Mouse (Mus musculus): ENCODE data around the gene Gm5089. TPM values are rescaled to one million over a fixed set of nuclear protein-coding genes. Genes with fewer than 3 reads are reported as not detected.

The Gm5089 gene
- polyA plus RNA-seq, 1 experiment from 2014 or later, result 0.64 TPM

GRCm38 (mm10) chr14:122405236-122405635 lies 45.7 kb downstream of the Gm5089 start:
- Histone ChIP-seq H3K4me3 (ENCODE audit: low read depth, low read length) (peak overlapping the region; percentile 34), H3K27me3 (ENCODE audit: control insufficient read depth, insufficient read depth, low read length) (peaks cover 74% of the 10 kb centered on the region), H3K36me3 (ENCODE audit: control insufficient read depth, insufficient read depth, low read length) (no peaks in the 10 kb centered on the region), H3K27ac (ENCODE audit: low read depth, low read length) (no peak overlapping the region), H3K9me3 (ENCODE audit: control insufficient read depth, low read length) (no peaks in the 10 kb centered on the region), H3K4me1 (ENCODE audit: control insufficient read depth, insufficient read depth, low read length) (peaks cover 38% of the 10 kb centered on the region), H3K4me2 (peak overlapping the region; percentile 59), H3K9ac (ENCODE audit: low read length) (peak overlapping the region; percentile 32)
- no peak for ATAC-seq (ENCODE audit: low FRiP score)
- 31% methylated on average over 12 of the region's 12 CpGs for WGBS
- DNase-seq (ENCODE audit: low spot score, missing footprints), result no peak

- Histone ChIP-seq H3K4me2 (peak overlapping the region; percentile 59), H3K36me3 (ENCODE audit: control insufficient read depth, insufficient read depth, low read length) (no peaks in the 10 kb centered on the region), H3K9me3 (ENCODE audit: control insufficient read depth, low read length) (no peaks in the 10 kb centered on the region), H3K27ac (ENCODE audit: low read depth, low read length) (no peak overlapping the region; the same call in 1 of the 2 replicates), H3K9ac (ENCODE audit: low read length) (peak overlapping the region; percentile 22; the same call in 1 of the 2 replicates), H3K27me3 (ENCODE audit: control insufficient read depth, insufficient read depth, low read length) (peaks cover 71% of the 10 kb centered on the region), H3K4me1 (ENCODE audit: control insufficient read depth, insufficient read depth, low read length) (peaks cover 38% of the 10 kb centered on the region), H3K4me3 (ENCODE audit: low read depth, low read length) (no peak overlapping the region)
- ATAC-seq (ENCODE audit: low FRiP score) (no peak), DNase-seq (ENCODE audit: low spot score, missing footprints) (peak; percentile 89)
- WGBS, result 55% methylated on average over 7 of the region's 7 CpGs
Observed at GRCm38 (mm10) chr14:122404596-122405154, 46.2 kb downstream of the Gm5089 start.

GRCm38 (mm10) chr14:122403422-122403940 lies 47.4 kb downstream of the Gm5089 start:
- H3K9me3 ChIP-seq (ENCODE audit: control insufficient read depth, low read length), result no peaks in the 10 kb centered on the region
- H3K27ac ChIP-seq (ENCODE audit: low read depth, low read length), result 0 out of 2 replicates have a peak overlapping the region, but pooled peaks have one; percentile 5
- 63% methylated on average over 3 of the region's 3 CpGs for WGBS
- ATAC-seq (ENCODE audit: low FRiP score), result 0 out of 2 replicates have a peak, but pooled peaks have one; percentile 4
- no peaks in the 10 kb centered on the region for H3K36me3 ChIP-seq (ENCODE audit: control insufficient read depth, insufficient read depth, low read length)
- peaks cover 61% of the 10 kb centered on the region for H3K27me3 ChIP-seq (ENCODE audit: control insufficient read depth, insufficient read depth, low read length)
- peaks cover 38% of the 10 kb centered on the region for H3K4me1 ChIP-seq (ENCODE audit: control insufficient read depth, insufficient read depth, low read length)
- H3K4me2 ChIP-seq, result peak overlapping the region; percentile 2; the same call in 1 of the 2 replicates
- H3K9ac ChIP-seq (ENCODE audit: low read length), result no peak overlapping the region
- no peak overlapping the region for H3K4me3 ChIP-seq (ENCODE audit: low read depth, low read length)
- DNase-seq (ENCODE audit: low spot score, missing footprints), result peak; percentile 94

GRCm38 (mm10) chr14:122402716-122403258 lies 48.1 kb downstream of the Gm5089 start:
- 12% methylated on average over 12 of the region's 12 CpGs for WGBS
- Histone ChIP-seq H3K4me3 (ENCODE audit: low read depth, low read length) (no peak overlapping the region), H3K27me3 (ENCODE audit: control insufficient read depth, insufficient read depth, low read length) (peaks cover 54% of the 10 kb centered on the region), H3K36me3 (ENCODE audit: control insufficient read depth, insufficient read depth, low read length) (no peaks in the 10 kb centered on the region), H3K4me1 (ENCODE audit: control insufficient read depth, insufficient read depth, low read length) (peaks cover 38% of the 10 kb centered on the region), H3K27ac (ENCODE audit: low read depth, low read length) (no peak overlapping the region), H3K9ac (ENCODE audit: low read length) (peak overlapping the region; percentile 32; the same call in 1 of the 2 replicates), H3K9me3 (ENCODE audit: control insufficient read depth, low read length) (no peaks in the 10 kb centered on the region), H3K4me2 (peak overlapping the region; percentile 2; the same call in 1 of the 2 replicates)
- DNase-seq (ENCODE audit: low spot score, missing footprints) (peak; percentile 92), ATAC-seq (ENCODE audit: low FRiP score) (peak; percentile 65)

GRCm38 (mm10) chr14:122401886-122402285 lies 49.0 kb downstream of the Gm5089 start:
- WGBS, result 51% methylated on average over 11 of the region's 11 CpGs
- H3K27ac ChIP-seq (ENCODE audit: low read depth, low read length), result no peak overlapping the region
- peaks cover 48% of the 10 kb centered on the region for H3K27me3 ChIP-seq (ENCODE audit: control insufficient read depth, insufficient read depth, low read length)
- no peak overlapping the region for H3K4me3 ChIP-seq (ENCODE audit: low read depth, low read length)
- H3K4me2 ChIP-seq, result no peak overlapping the region
- ATAC-seq (ENCODE audit: low FRiP score), result no peak
- H3K9me3 ChIP-seq (ENCODE audit: control insufficient read depth, low read length), result no peaks in the 10 kb centered on the region
- H3K4me1 ChIP-seq (ENCODE audit: control insufficient read depth, insufficient read depth, low read length), result peaks cover 33% of the 10 kb centered on the region
- H3K9ac ChIP-seq (ENCODE audit: low read length), result no peak overlapping the region
- H3K36me3 ChIP-seq (ENCODE audit: control insufficient read depth, insufficient read depth, low read length), result no peaks in the 10 kb centered on the region
- peak; percentile 88 for DNase-seq (ENCODE audit: low spot score, missing footprints)

- no peaks in the 10 kb centered on the region for H3K9me3 ChIP-seq (ENCODE audit: control insufficient read depth, low read length)
- H3K4me3 ChIP-seq (ENCODE audit: low read depth, low read length), result no peak overlapping the region
- no peak for ATAC-seq (ENCODE audit: low FRiP score)
- no peak overlapping the region for H3K27ac ChIP-seq (ENCODE audit: low read depth, low read length)
- H3K4me1 ChIP-seq (ENCODE audit: control insufficient read depth, insufficient read depth, low read length), result peaks cover 16% of the 10 kb centered on the region
- H3K36me3 ChIP-seq (ENCODE audit: control insufficient read depth, insufficient read depth, low read length), result no peaks in the 10 kb centered on the region
- no peak overlapping the region for H3K4me2 ChIP-seq
- WGBS, result 86% methylated on average over 5 of the region's 5 CpGs
- peaks cover 37% of the 10 kb centered on the region for H3K27me3 ChIP-seq (ENCODE audit: control insufficient read depth, insufficient read depth, low read length)
- H3K9ac ChIP-seq (ENCODE audit: low read length), result no peak overlapping the region
- DNase-seq (ENCODE audit: low spot score, missing footprints), result no peak
Observed at GRCm38 (mm10) chr14:122399906-122400305, 51.0 kb downstream of the Gm5089 start.

- peaks cover 27% of the 10 kb centered on the region for H3K27me3 ChIP-seq (ENCODE audit: control insufficient read depth, insufficient read depth, low read length)
- H3K9ac ChIP-seq (ENCODE audit: low read length), result no peak overlapping the region
- ATAC-seq (ENCODE audit: low FRiP score), result no peak
- no peak overlapping the region for H3K4me3 ChIP-seq (ENCODE audit: low read depth, low read length)
- H3K9me3 ChIP-seq (ENCODE audit: control insufficient read depth, low read length), result no peaks in the 10 kb centered on the region
- no peak overlapping the region for H3K27ac ChIP-seq (ENCODE audit: low read depth, low read length)
- DNase-seq (ENCODE audit: low spot score, missing footprints), result no peak
- H3K4me2 ChIP-seq, result no peak overlapping the region
- H3K4me1 ChIP-seq (ENCODE audit: control insufficient read depth, insufficient read depth, low read length), result peaks cover 16% of the 10 kb centered on the region
- H3K36me3 ChIP-seq (ENCODE audit: control insufficient read depth, insufficient read depth, low read length), result no peaks in the 10 kb centered on the region
- WGBS, result 56% methylated on average over 4 of the region's 4 CpGs
Observed at GRCm38 (mm10) chr14:122398676-122399075, 52.2 kb downstream of the Gm5089 start.

GRCm38 (mm10) chr14:122393119-122393518 lies 57.8 kb downstream of the Gm5089 start:
- H3K27me3 ChIP-seq (ENCODE audit: control insufficient read depth, insufficient read depth, low read length), result peaks cover 31% of the 10 kb centered on the region
- H3K9me3 ChIP-seq (ENCODE audit: control insufficient read depth, low read length), result no peaks in the 10 kb centered on the region
- no peak overlapping the region for H3K4me2 ChIP-seq
- H3K36me3 ChIP-seq (ENCODE audit: control insufficient read depth, insufficient read depth, low read length), result no peaks in the 10 kb centered on the region
- peaks cover 4% of the 10 kb centered on the region; the same call in 1 of the 2 replicates for H3K4me1 ChIP-seq (ENCODE audit: control insufficient read depth, insufficient read depth, low read length)
- no peak overlapping the region for H3K27ac ChIP-seq (ENCODE audit: low read depth, low read length)
- H3K9ac ChIP-seq (ENCODE audit: low read length), result no peak overlapping the region
- ATAC-seq (ENCODE audit: low FRiP score), result no peak
- DNase-seq (ENCODE audit: low spot score, missing footprints), result no peak
- 81% methylated on average over 1 of the region's 1 CpGs for WGBS
- no peak overlapping the region for H3K4me3 ChIP-seq (ENCODE audit: low read depth, low read length)

GRCm38 (mm10) chr14:122390935-122391334 lies 60.0 kb downstream of the Gm5089 start:
- ATAC-seq (ENCODE audit: low FRiP score), result no peak

More at GRCm38 (mm10) chr14:122390935-122391334, 60.0 kb downstream of the Gm5089 start:
- Histone ChIP-seq H3K27ac (ENCODE audit: low read depth, low read length) (no peak overlapping the region), H3K9me3 (ENCODE audit: control insufficient read depth, low read length) (no peaks in the 10 kb centered on the region), H3K4me3 (ENCODE audit: low read depth, low read length) (no peak overlapping the region), H3K4me2 (no peak overlapping the region), H3K27me3 (ENCODE audit: control insufficient read depth, insufficient read depth, low read length) (peaks cover 39% of the 10 kb centered on the region), H3K9ac (ENCODE audit: low read length) (no peak overlapping the region), H3K36me3 (ENCODE audit: control insufficient read depth, insufficient read depth, low read length) (no peaks in the 10 kb centered on the region), H3K4me1 (ENCODE audit: control insufficient read depth, insufficient read depth, low read length) (peaks cover 4% of the 10 kb centered on the region; the same call in 1 of the 2 replicates)
- 60% methylated on average over 4 of the region's 4 CpGs for WGBS
- DNase-seq (ENCODE audit: low spot score, missing footprints), result no peak

Measured in midbrain, embryonic 11.5 days (tissue).